Mouse (Mus musculus) urinary bladder, adult 2 months (tissue): ENCODE data around the gene Il2ra. TPM values are rescaled to one million over a fixed set of nuclear protein-coding genes. Genes with fewer than 3 reads are reported as not detected.
"Not testable (repeated sequence)": the region's sequence is repeated elsewhere in the genome, so short reads cannot be mapped to it uniquely, and the experiment has no call there.

Source experiments
- DNase-seq: peaks from one replicate; pipeline ENCODE4 v3.0.0; 2022; ENCODE audit warnings: low spot score
- polyA plus RNA-seq: library from polyadenylated mRNA; depleted of rRNA; stranded (reverse); fragments of >200 nt; gene quantifications from 2 replicates; pipeline ENCODE4 v1.2.3, GENCODE M21; 2012; rRNA removed

The Il2ra gene
- polyA plus RNA-seq: 0.65 and 0.96 TPM in 2 replicates

- no peak for DNase-seq
These were observed at the start of gene Il2ra for GRCm38 (mm10) chr2:11642451-11642941. TSS of gene Il2ra (plus strand) at chr2:11642807.

GRCm38 (mm10) chr2:11596690-11597089 is 45.9 kb upstream of the Il2ra start:
- DNase-seq: no peak

- DNase-seq: no peak
These were observed 44.7 kb upstream of the Il2ra start for GRCm38 (mm10) chr2:11597906-11598305.

GRCm38 (mm10) chr2:11601795-11602194 is 40.8 kb upstream of the Il2ra start:
- DNase-seq: no peak

- DNase-seq: peak; percentile 95
These were observed 39.8 kb upstream of the Il2ra start for GRCm38 (mm10) chr2:11602506-11603489.

GRCm38 (mm10) chr2:11604053-11604452 is 38.6 kb upstream of the Il2ra start, which contains the start of gene Rbm17:
TSS of gene Rbm17 (minus strand) at chr2:11604153.
- DNase-seq: no peak

- no peak for DNase-seq
These were observed 37.7 kb upstream of the Il2ra start for GRCm38 (mm10) chr2:11604911-11605310.

GRCm38 (mm10) chr2:11606718-11607117 is 35.9 kb upstream of the Il2ra start:
- not testable (repeated sequence) for DNase-seq

- DNase-seq: not testable (repeated sequence)
These were observed 29.7 kb upstream of the Il2ra start for GRCm38 (mm10) chr2:11612939-11613338.

GRCm38 (mm10) chr2:11616846-11617245 is 25.8 kb upstream of the Il2ra start:
- DNase-seq: no peak

- no peak for DNase-seq
These were observed 23.0 kb upstream of the Il2ra start for GRCm38 (mm10) chr2:11619598-11619997.

- DNase-seq: no peak
These were observed 19.4 kb upstream of the Il2ra start for GRCm38 (mm10) chr2:11623173-11623572.

- DNase-seq: no peak
These were observed 18.9 kb upstream of the Il2ra start for GRCm38 (mm10) chr2:11623726-11624125.

- DNase-seq: no peak
These were observed 16.7 kb upstream of the Il2ra start, which contains the start of gene Gm17490 for GRCm38 (mm10) chr2:11625890-11626289. TSS of gene Gm17490 (minus strand) at chr2:11626264.

GRCm38 (mm10) chr2:11635035-11635434 is 7.6 kb upstream of the Il2ra start:
- no peak for DNase-seq

- no peak for DNase-seq
These were observed 7.0 kb upstream of the Il2ra start for GRCm38 (mm10) chr2:11635471-11636137.

- DNase-seq: no peak
These were observed 6.5 kb upstream of the Il2ra start for GRCm38 (mm10) chr2:11636138-11636480.

- no peak for DNase-seq
These were observed 5.5 kb upstream of the Il2ra start for GRCm38 (mm10) chr2:11637115-11637514.

- no peak for DNase-seq
These were observed 1.4 kb downstream of the Il2ra start for GRCm38 (mm10) chr2:11644057-11644456.

GRCm38 (mm10) chr2:11645297-11645696 is 2.7 kb downstream of the Il2ra start:
- DNase-seq: no peak

GRCm38 (mm10) chr2:11651476-11651875 is 8.9 kb downstream of the Il2ra start:
- no peak for DNase-seq

GRCm38 (mm10) chr2:11652196-11652595 is 9.6 kb downstream of the Il2ra start:
- no peak for DNase-seq

- DNase-seq: no peak
These were observed 10.2 kb downstream of the Il2ra start for GRCm38 (mm10) chr2:11652780-11653179.
